Mouse (Mus musculus) cerebellum, postnatal 10 days (tissue): ENCODE measurements around the gene Adcy1.

Experiments
- DNase-seq, 2 experiments: peaks; one replicate each; pipeline ENCODE4 v3.0.0; 2021; ENCODE audit warnings: mixed read lengths in 2 of 2

Gene Adcy1

GRCm38 (mm10) chr11:7187472-7187871 is 124.2 kb downstream of the Adcy1 start:
- no peak for DNase-seq

GRCm38 (mm10) chr11:7188469-7188868 is 125.2 kb downstream of the Adcy1 start, which contains the start of gene Gm11985:
Gene Gm11985 (minus strand): TSS chr11:7188569.
- no peak for DNase-seq

GRCm38 (mm10) chr11:7192710-7193109 is 129.4 kb downstream of the Adcy1 start:
- no peak for DNase-seq

GRCm38 (mm10) chr11:7193134-7193533 is 129.8 kb downstream of the Adcy1 start:
- DNase-seq, result no peak

- DNase-seq, result no peak
Observed at GRCm38 (mm10) chr11:7194432-7195311, 131.4 kb downstream of the Adcy1 start.

GRCm38 (mm10) chr11:7195312-7195685 is 132.0 kb downstream of the Adcy1 start:
- no peak for DNase-seq

- peak in 1 of 2 experiments; percentile 1 for DNase-seq
Observed at GRCm38 (mm10) chr11:7197491-7197941, 134.2 kb downstream of the Adcy1 start, which contains the start of gene Igfbp1. Gene Igfbp1 (plus strand): TSS chr11:7197782.

GRCm38 (mm10) chr11:7198006-7198405 is 134.7 kb downstream of the Adcy1 start:
- no peak for DNase-seq

- DNase-seq, result peak in 1 of 2 experiments; percentile 1
Observed at GRCm38 (mm10) chr11:7198481-7199256, 135.4 kb downstream of the Adcy1 start.

- peak; percentile 83 to 87 for DNase-seq
Observed at GRCm38 (mm10) chr11:7199736-7200392, 136.6 kb downstream of the Adcy1 start.

- no peak for DNase-seq
Observed at GRCm38 (mm10) chr11:7200393-7200783, 137.1 kb downstream of the Adcy1 start.

- DNase-seq, result no peak
Observed at GRCm38 (mm10) chr11:7202206-7202605, 138.9 kb downstream of the Adcy1 start.

GRCm38 (mm10) chr11:7203846-7204245 is 140.6 kb downstream of the Adcy1 start:
- DNase-seq, result no peak

- DNase-seq, result peak; percentile 88 to 89
Observed at GRCm38 (mm10) chr11:7210343-7210742, 147.1 kb downstream of the Adcy1 start.

GRCm38 (mm10) chr11:7211211-7211610 is 147.9 kb downstream of the Adcy1 start:
- DNase-seq, result peak; percentile 70 to 72

GRCm38 (mm10) chr11:7212126-7212798 is 149.0 kb downstream of the Adcy1 start:
- no peak for DNase-seq

- no peak for DNase-seq
Observed at GRCm38 (mm10) chr11:7213161-7213500, 149.8 kb downstream of the Adcy1 start.

- peak; percentile 87 to 91 for DNase-seq
Observed at GRCm38 (mm10) chr11:7213501-7214341, 150.4 kb downstream of the Adcy1 start, which contains the start of gene Igfbp3. Gene Igfbp3 (minus strand): TSS chr11:7213923.

GRCm38 (mm10) chr11:7214342-7214660 is 151.0 kb downstream of the Adcy1 start:
- DNase-seq, result no peak

- DNase-seq, result peak; percentile 88 to 89
Observed at GRCm38 (mm10) chr11:7214761-7215160, 151.5 kb downstream of the Adcy1 start.

- DNase-seq, result peak; percentile 90 to 93
Observed at GRCm38 (mm10) chr11:7215703-7216102, 152.4 kb downstream of the Adcy1 start.

GRCm38 (mm10) chr11:7221826-7222225 is 158.5 kb downstream of the Adcy1 start:
- peak; percentile 44 to 54 for DNase-seq
